Mouse (Mus musculus): Measurements from ENCODE around the gene Gm10717. TPM values are rescaled to one million over a fixed set of nuclear protein-coding genes. Genes with fewer than 3 reads are reported as not detected.
"Not testable (repeated sequence)": the region's sequence is repeated elsewhere in the genome, so short reads cannot be mapped to it uniquely, and the experiment has no call there.

Gm10717 gene
- total and polyA plus RNA-seq, 3 experiments = 0.14 to 65.5 (median 1.4) TPM

- not testable (repeated sequence) for H3K9me3 ChIP-seq (replicated peaks); H3K27me3 ChIP-seq (ENCODE audit: insufficient read depth, low read length); ATAC-seq (ENCODE audit: extremely low read depth, insufficient number of reproducible peaks, low FRiP score, poor library complexity, severe bottlenecking); H3K4me3 ChIP-seq (ENCODE audit: low read depth, low read length); H3K4me1 ChIP-seq (ENCODE audit: insufficient read depth, low read depth, low read length); DNase-seq (ENCODE audit: low spot score); H3K36me3 ChIP-seq (replicated peaks)
Observed at GRCm38 (mm10) chr9:3015354-3015753, 9.9 kb upstream of the Gm10717 start, which contains the start of gene Gm10720. Gene Gm10720 (plus strand): TSS chr9:3015654.

DNA sequence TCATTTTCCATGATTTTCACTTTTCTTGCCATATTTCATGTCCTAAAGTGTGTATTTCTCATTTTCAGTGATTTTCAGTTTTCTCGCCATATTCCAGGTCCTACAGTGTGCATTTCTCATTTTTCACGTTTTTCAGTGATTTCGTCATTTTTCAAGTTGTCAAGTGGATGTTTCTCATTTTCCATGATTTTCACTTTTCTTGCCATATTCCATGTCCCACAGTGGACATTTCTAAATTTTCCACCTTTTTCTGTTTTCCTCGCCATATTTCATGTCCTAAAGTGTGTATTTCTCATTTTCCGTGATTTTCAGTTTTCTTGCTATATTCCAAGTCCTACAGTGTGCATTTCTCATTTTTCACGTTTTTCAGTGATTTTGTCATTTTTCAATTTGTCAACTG is 9.3 kb upstream of the Gm10717 start:
- not testable (repeated sequence) for H3K27me3 ChIP-seq (ENCODE audit: insufficient read depth, low read length); H3K36me3 ChIP-seq (replicated peaks); H3K4me1 ChIP-seq (ENCODE audit: insufficient read depth, low read depth, low read length); H3K4me3 ChIP-seq (ENCODE audit: low read depth, low read length); DNase-seq (ENCODE audit: low spot score); ATAC-seq (ENCODE audit: extremely low read depth, insufficient number of reproducible peaks, low FRiP score, poor library complexity, severe bottlenecking); H3K9me3 ChIP-seq (replicated peaks)

GRCm38 (mm10) chr9:3017108-3017507 is 8.1 kb upstream of the Gm10717 start, which contains the start of gene Gm10719:
Gene Gm10719 (plus strand): TSS chr9:3017408.
- H3K36me3 ChIP-seq (replicated peaks); H3K4me1 ChIP-seq (ENCODE audit: insufficient read depth, low read depth, low read length); H3K4me3 ChIP-seq (ENCODE audit: low read depth, low read length); H3K9me3 ChIP-seq (replicated peaks); ATAC-seq (ENCODE audit: extremely low read depth, insufficient number of reproducible peaks, low FRiP score, poor library complexity, severe bottlenecking); H3K27me3 ChIP-seq (ENCODE audit: insufficient read depth, low read length); DNase-seq (ENCODE audit: low spot score): not testable (repeated sequence)

DNA sequence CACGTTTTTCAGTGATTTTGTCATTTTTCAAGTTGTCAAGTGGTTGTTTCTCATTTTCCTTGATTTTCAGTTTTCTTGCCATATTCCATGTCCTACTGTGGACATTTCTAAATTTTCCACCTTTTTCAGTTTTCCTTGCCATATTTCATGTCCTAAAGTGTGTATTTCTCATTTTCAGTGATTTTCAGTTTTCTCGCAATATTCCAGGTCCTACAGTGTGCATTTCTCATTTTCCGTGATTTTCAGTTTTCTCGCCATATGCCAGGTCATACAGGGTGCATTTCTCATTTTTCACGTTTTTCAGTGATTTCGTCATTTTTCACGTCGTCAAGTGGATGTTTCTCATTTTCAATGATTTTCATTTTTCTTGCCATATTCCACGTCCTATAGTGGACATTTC is 6.3 kb upstream of the Gm10717 start:
- H3K9me3 ChIP-seq (replicated peaks); H3K36me3 ChIP-seq (replicated peaks); DNase-seq (ENCODE audit: low spot score); ATAC-seq (ENCODE audit: extremely low read depth, insufficient number of reproducible peaks, low FRiP score, poor library complexity, severe bottlenecking); H3K4me3 ChIP-seq (ENCODE audit: low read depth, low read length); H3K4me1 ChIP-seq (ENCODE audit: insufficient read depth, low read depth, low read length); H3K27me3 ChIP-seq (ENCODE audit: insufficient read depth, low read length): not testable (repeated sequence)

DNA sequence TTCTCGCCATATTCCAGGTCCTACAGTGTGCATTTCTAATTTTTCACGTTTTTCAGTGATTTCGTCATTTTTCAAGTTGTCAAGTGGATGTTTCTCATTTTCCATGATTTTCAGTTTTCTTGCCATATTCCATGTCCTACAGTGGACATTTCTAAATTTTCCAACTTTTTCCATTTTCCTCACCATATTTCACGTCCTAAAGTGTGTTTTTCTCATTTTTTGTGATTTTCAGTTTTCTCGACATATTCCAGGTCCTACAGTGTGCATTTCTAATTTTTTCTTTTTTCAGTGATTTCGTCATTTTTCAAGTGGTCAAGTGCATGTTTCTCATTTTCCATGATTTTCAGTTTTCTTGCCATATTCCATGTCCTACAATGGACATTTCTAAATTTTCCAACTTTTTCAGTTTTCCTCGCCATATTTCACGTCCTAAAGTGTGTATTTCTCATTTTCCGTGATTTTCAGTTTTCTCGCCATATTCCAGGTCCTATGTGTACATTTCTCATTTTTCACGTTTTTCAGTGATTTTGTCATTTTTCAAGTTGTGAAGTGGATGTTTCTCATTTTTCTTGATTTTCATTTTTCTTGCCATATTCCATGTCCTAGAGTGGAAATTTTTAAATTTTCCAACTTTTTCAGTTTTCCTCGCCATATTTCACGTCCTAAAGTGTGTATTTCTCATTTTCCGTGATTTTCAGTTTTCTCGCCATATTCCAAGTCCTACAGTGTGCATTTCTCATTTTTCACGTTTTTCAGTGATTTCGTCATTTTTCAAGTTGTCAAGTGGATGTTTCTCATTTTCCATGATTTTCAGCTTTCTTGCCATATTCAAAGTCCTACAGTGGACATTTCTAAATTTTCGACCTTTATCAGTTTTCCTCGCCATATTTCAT is 5.1 kb upstream of the Gm10717 start:
- peak; percentile 37 for ATAC-seq (ENCODE audit: extremely low read depth, insufficient number of reproducible peaks, low FRiP score, poor library complexity, severe bottlenecking)
- H3K4me1 ChIP-seq (ENCODE audit: insufficient read depth, low read depth, low read length); H3K36me3 ChIP-seq (replicated peaks); DNase-seq (ENCODE audit: low spot score); H3K9me3 ChIP-seq (replicated peaks); H3K27me3 ChIP-seq (ENCODE audit: insufficient read depth, low read length); H3K4me3 ChIP-seq (ENCODE audit: low read depth, low read length): not testable (repeated sequence)

- not testable (repeated sequence) for H3K36me3 ChIP-seq (replicated peaks); H3K9me3 ChIP-seq (replicated peaks); ATAC-seq (ENCODE audit: extremely low read depth, insufficient number of reproducible peaks, low FRiP score, poor library complexity, severe bottlenecking); H3K4me3 ChIP-seq (ENCODE audit: low read depth, low read length); DNase-seq (ENCODE audit: low spot score); H3K27me3 ChIP-seq (ENCODE audit: insufficient read depth, low read length); H3K4me1 ChIP-seq (ENCODE audit: insufficient read depth, low read depth, low read length)
Observed at GRCm38 (mm10) chr9:3022316-3023008, 2.8 kb upstream of the Gm10717 start.

GRCm38 (mm10) chr9:3023312-3023984 is 1.8 kb upstream of the Gm10717 start, which contains the start of gene Gm10718:
Gene Gm10718 (plus strand): TSS chr9:3023547.
- H3K4me3 ChIP-seq (ENCODE audit: low read depth, low read length); DNase-seq (ENCODE audit: low spot score); ATAC-seq (ENCODE audit: extremely low read depth, insufficient number of reproducible peaks, low FRiP score, poor library complexity, severe bottlenecking); H3K36me3 ChIP-seq (replicated peaks); H3K4me1 ChIP-seq (ENCODE audit: insufficient read depth, low read depth, low read length); H3K9me3 ChIP-seq (replicated peaks); H3K27me3 ChIP-seq (ENCODE audit: insufficient read depth, low read length): not testable (repeated sequence)

DNA sequence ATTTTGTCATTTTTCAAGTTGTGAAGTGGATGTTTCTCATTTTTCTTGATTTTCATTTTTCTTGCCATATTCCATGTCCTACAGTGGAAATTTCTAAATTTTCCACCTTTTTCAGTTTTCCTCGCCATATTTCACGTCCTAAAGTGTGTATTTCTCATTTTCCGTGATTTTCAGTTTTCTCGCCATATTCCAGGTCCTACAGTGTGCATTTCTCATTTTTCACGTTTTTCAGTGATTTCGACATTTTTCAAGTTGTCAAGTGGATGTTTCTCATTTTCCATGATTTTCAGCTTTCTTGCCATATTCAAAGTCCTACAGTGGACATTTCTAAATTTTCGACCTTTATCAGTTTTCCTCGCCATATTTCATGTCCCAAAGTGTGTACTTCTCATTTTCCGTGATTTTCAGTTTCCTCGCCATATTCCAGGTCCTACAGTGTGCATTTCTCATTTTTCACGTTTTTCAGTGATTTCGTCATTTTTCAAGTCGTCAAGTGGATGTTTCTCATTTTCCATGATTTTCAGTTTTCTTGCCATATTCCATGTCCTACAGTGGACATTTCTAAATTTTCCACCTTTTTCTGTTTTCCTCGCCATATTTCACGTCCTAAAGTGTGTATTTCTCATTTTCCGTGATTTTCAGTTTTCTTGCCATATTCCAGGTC is 1.1 kb upstream of the Gm10717 start:
- DNase-seq (ENCODE audit: low spot score); H3K36me3 ChIP-seq (replicated peaks); H3K27me3 ChIP-seq (ENCODE audit: insufficient read depth, low read length); ATAC-seq (ENCODE audit: extremely low read depth, insufficient number of reproducible peaks, low FRiP score, poor library complexity, severe bottlenecking); H3K4me3 ChIP-seq (ENCODE audit: low read depth, low read length); H3K4me1 ChIP-seq (ENCODE audit: insufficient read depth, low read depth, low read length); H3K9me3 ChIP-seq (replicated peaks): not testable (repeated sequence)

GRCm38 (mm10) chr9:3025653-3026052 is 436 bp downstream of the Gm10717 start:
- not testable (repeated sequence) for H3K36me3 ChIP-seq (replicated peaks); DNase-seq (ENCODE audit: low spot score); H3K27me3 ChIP-seq (ENCODE audit: insufficient read depth, low read length); H3K4me3 ChIP-seq (ENCODE audit: low read depth, low read length); H3K4me1 ChIP-seq (ENCODE audit: insufficient read depth, low read depth, low read length); H3K9me3 ChIP-seq (replicated peaks); ATAC-seq (ENCODE audit: extremely low read depth, insufficient number of reproducible peaks, low FRiP score, poor library complexity, severe bottlenecking)

GRCm38 (mm10) chr9:3026136-3026535 is 919 bp downstream of the Gm10717 start:
- ATAC-seq (ENCODE audit: extremely low read depth, insufficient number of reproducible peaks, low FRiP score, poor library complexity, severe bottlenecking); H3K9me3 ChIP-seq (replicated peaks); DNase-seq (ENCODE audit: low spot score); H3K36me3 ChIP-seq (replicated peaks); H3K27me3 ChIP-seq (ENCODE audit: insufficient read depth, low read length); H3K4me1 ChIP-seq (ENCODE audit: insufficient read depth, low read depth, low read length); H3K4me3 ChIP-seq (ENCODE audit: low read depth, low read length): not testable (repeated sequence)

DNA sequence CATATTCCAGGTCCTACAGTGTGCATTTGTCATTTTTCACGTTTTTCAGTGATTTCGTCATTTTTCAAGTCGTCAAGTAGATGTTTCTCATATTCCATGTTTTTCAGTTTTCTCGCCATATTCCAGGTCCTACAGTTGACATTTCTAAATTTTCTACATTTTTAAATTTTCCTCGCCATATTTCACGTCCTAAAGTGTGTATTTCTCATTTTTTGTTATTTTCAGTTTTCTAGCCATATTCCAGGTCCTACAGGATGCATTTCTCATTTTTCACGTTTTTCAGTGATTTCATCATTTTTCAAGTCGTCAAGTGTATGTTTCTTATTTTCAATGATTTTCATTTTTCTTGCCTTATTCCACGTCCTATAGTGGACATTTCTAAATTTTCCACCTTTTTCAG is 1.5 kb downstream of the Gm10717 start:
- not testable (repeated sequence) for ATAC-seq (ENCODE audit: extremely low read depth, insufficient number of reproducible peaks, low FRiP score, poor library complexity, severe bottlenecking); H3K4me3 ChIP-seq (ENCODE audit: low read depth, low read length)

More for the DNA sequence above, 1.5 kb downstream of the Gm10717 start:
- H3K9me3 ChIP-seq (replicated peaks); H3K27me3 ChIP-seq (ENCODE audit: insufficient read depth, low read length); H3K36me3 ChIP-seq (replicated peaks); DNase-seq (ENCODE audit: low spot score); H3K4me1 ChIP-seq (ENCODE audit: insufficient read depth, low read depth, low read length): not testable (repeated sequence)

All from G1E (cell line).